Mouse (Mus musculus) spleen, postnatal 36 days (tissue): Measurements from ENCODE around the gene Lin9.
"Not testable (repeated sequence)": the region's sequence is repeated elsewhere in the genome, so short reads cannot be mapped to it uniquely, and the experiment has no call there.

Source experiments
- DNase-seq, 2 experiments: peaks; one replicate each; pipeline ENCODE4 v3.0.0; 2022; ENCODE audit warnings: low spot score in 2 of 2, mixed read lengths in 1 of 2

The Lin9 gene

GRCm38 (mm10) chr1:180641137-180641517, at the start of gene Lin9:
Gene Lin9 (plus strand): TSS chr1:180641150.
- peak; percentile 90 to 92 for DNase-seq

GRCm38 (mm10) chr1:180600578-180600977, 40.4 kb upstream of the Lin9 start:
- no peak for DNase-seq

- DNase-seq = peak; percentile 82 to 86
Observed at GRCm38 (mm10) chr1:180601806-180602205, 39.1 kb upstream of the Lin9 start.

GRCm38 (mm10) chr1:180604579-180604978, 36.4 kb upstream of the Lin9 start:
- DNase-seq = peak in 1 of 2 experiments; percentile 43

GRCm38 (mm10) chr1:180606106-180606505, 34.8 kb upstream of the Lin9 start:
- peak; percentile 54 to 60 for DNase-seq

GRCm38 (mm10) chr1:180606796-180607577, 34.0 kb upstream of the Lin9 start:
- no peak for DNase-seq

- DNase-seq = no peak
Observed at GRCm38 (mm10) chr1:180607578-180607879, 33.4 kb upstream of the Lin9 start.

GRCm38 (mm10) chr1:180611842-180612241, 29.1 kb upstream of the Lin9 start:
- DNase-seq = not testable (repeated sequence)

- no peak for DNase-seq
Observed at GRCm38 (mm10) chr1:180616762-180617161, 24.2 kb upstream of the Lin9 start.

GRCm38 (mm10) chr1:180622389-180622788, 18.6 kb upstream of the Lin9 start:
- DNase-seq = no peak

GRCm38 (mm10) chr1:180623911-180624310, 17.0 kb upstream of the Lin9 start:
- DNase-seq = no peak

GRCm38 (mm10) chr1:180626141-180626540, 14.8 kb upstream of the Lin9 start:
- DNase-seq = no peak

GRCm38 (mm10) chr1:180637796-180638195, 3.2 kb upstream of the Lin9 start:
- DNase-seq = not testable (repeated sequence)

GRCm38 (mm10) chr1:180639416-180640401, 1.2 kb upstream of the Lin9 start:
- no peak for DNase-seq

- peak; percentile 10 to 28 for DNase-seq
Observed at GRCm38 (mm10) chr1:180640605-180641125, 285 bp upstream of the Lin9 start.

- peak; percentile 6 to 15 for DNase-seq
Observed at GRCm38 (mm10) chr1:180641518-180642227, 723 bp downstream of the Lin9 start.

- no peak for DNase-seq
Observed at GRCm38 (mm10) chr1:180642228-180642564, 1.2 kb downstream of the Lin9 start.

GRCm38 (mm10) chr1:180691284-180691683, 50.3 kb downstream of the Lin9 start:
- no peak for DNase-seq

GRCm38 (mm10) chr1:180696626-180697352, 55.8 kb downstream of the Lin9 start, which contains the start of gene Mixl1:
Gene Mixl1 (minus strand): TSS chr1:180697034.
- no peak for DNase-seq

GRCm38 (mm10) chr1:180698063-180698462, 57.1 kb downstream of the Lin9 start:
- no peak for DNase-seq

GRCm38 (mm10) chr1:180703400-180703799, 62.5 kb downstream of the Lin9 start:
- no peak for DNase-seq
